Mouse (Mus musculus): ENCODE data around the gene Cers6. TPM values are rescaled to one million over a fixed set of nuclear protein-coding genes. Genes with fewer than 3 reads are reported as not detected.

The Cers6 gene
- total RNA-seq, 4 experiments from 2014 or later: 78.4 to 93.3 (median 91.6) TPM

DNA sequence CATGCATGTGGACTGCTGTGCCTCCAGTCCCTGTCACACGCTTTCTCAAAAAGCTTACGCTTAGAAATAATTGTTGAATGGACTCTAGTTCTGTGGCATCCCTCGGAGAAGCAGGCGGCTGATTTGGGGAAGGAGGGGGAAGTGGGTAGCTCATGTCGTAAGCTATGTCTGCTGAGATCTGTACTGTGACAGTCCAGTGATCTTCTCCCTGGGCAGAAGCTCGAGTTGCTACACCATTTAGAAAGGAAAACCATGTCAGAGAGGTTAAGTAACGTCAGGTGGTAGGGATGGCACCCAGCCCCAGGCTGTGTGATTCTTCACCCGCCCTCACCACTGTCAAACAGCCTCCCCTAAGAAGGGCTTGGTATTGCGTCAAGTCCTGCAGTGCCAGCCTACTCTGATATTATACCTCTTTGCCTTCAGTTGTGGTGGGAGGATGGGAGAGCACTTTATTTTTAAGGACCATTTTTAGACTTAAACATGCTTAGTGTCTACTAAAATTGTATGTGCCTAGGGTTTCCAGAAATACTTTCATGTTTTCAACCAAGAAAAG, 154.0 kb downstream of the Cers6 start:
- DNase-seq (ENCODE audit: low spot score in 2 of 2): no peak

DNA sequence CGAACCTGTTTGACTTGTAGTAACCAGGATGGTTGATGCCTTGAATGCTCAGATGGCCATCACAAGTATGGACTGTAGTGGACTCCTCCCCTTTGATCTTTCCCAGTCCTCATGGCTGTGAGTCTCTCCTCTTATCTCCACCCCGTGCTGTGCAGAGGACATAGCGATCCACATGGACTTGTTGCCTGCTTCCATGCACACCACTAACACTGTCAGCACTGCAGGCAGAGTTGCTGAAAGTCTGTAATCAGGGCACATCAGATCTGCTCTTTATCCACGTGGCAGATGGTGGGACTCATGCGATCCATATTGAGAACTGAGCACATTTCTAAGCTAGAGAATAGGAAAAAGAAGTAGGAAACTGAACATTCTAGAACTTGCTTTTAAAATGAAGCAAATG, 154.6 kb downstream of the Cers6 start:
- DNase-seq (ENCODE audit: low spot score in 2 of 2): no peak

DNA sequence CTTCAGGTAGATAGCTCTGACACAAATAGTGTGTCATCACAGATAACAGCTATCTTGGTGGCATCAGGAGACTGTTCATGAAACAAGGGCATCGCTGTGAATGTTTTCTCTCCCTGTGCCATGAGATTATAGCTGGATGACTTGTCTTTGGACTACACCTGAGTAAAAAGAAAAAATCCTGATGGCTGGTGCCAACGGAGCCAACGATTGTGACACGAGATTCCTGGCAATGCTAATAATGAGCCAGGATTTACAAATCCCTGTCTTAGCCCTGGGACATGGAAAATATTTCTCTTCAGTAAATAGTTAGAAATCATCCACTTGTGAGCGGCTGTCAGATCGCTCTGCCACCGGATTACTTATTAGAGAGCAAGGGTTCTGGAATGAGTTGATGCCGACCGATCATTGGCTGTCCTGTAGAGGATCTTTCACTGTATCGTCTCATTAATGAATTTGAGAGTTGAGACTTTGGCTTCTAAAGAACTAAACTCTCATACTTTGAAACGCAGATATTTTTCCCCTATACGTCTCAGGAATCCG, 157.9 kb downstream of the Cers6 start:
- no peak for DNase-seq (ENCODE audit: low spot score in 2 of 2)

DNA sequence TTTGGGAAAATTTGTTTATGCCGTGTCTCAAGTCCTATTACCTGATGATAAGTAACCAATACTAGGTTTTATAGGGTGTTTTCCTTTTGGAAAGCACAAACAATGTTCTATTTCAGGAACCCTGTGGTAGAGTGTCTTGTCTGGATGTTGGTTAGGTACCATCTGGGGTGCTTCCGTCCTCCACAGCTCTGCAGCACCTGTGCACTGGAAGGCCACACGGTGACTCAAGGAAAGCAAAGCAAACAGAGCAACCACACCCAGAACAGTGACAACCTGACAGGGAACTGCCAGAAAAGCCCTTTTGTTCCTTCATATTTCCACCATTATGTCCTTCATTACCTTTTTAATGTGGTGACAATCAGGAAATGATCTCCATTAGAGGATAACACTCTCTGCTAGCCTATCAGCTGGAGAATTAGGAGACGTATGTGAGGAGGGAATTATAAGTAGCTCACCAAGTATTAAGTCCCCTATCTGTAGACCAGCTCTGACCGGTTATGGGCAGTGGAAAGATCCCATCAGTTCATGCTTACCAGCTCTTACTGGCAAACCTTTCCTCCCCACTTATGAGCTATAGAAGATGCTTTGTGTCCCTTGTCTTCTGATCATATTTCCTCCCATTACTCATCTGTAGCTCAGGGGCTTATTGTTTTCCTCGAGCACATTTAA, 158.7 kb downstream of the Cers6 start:
- no peak for DNase-seq (ENCODE audit: low spot score in 2 of 2)

- no peak for DNase-seq (ENCODE audit: low spot score in 2 of 2)
Observed at GRCm38 (mm10) chr2:69020636-69021310, 159.5 kb downstream of the Cers6 start.

DNA sequence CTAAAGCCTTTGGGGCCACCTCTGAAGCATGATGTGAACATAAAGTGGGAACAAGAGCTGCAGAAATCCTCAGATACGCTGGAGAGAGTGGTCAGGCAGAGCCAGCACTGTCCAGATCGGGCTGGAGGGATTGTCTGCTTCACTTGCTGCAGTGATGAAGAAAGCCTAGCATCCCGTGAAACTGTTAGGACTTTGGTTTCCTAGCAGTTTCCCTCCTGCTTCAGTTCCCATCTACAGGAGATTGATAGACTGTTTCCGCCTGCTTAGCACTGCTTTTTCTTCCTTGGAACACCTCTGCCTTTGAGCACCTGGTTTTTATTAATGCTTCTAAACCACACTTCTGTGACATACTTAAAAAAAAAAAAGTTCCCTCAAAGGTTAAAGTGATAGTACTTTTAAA, 160.3 kb downstream of the Cers6 start:
- DNase-seq (ENCODE audit: low spot score in 2 of 2): no peak

GRCm38 (mm10) chr2:69024856-69025255, 163.6 kb downstream of the Cers6 start:
- no peak for DNase-seq (ENCODE audit: low spot score in 2 of 2)

DNA sequence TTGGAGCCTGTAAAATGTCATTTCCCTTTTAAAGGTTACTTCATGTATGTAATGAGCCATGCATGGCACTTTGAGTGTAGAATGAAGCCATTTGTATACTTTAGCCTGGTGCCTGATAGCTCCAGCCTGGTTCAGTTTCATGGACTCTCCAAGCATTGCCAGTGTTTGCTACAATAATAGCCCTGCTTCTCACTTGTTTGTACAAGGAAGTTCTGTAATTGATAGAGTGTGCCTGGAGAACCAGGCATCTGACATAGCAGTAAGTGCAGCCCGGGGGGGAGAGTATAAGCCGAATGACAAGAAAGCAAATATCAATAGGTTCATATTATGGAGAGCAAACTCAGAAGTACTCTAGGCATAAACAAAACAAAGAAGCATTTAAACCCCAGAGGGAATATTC, 171.3 kb downstream of the Cers6 start:
- DNase-seq (ENCODE audit: low spot score in 2 of 2): no peak

- DNase-seq (ENCODE audit: low spot score in 2 of 2): no peak
Observed at GRCm38 (mm10) chr2:69035457-69035856, 174.2 kb downstream of the Cers6 start.

DNA sequence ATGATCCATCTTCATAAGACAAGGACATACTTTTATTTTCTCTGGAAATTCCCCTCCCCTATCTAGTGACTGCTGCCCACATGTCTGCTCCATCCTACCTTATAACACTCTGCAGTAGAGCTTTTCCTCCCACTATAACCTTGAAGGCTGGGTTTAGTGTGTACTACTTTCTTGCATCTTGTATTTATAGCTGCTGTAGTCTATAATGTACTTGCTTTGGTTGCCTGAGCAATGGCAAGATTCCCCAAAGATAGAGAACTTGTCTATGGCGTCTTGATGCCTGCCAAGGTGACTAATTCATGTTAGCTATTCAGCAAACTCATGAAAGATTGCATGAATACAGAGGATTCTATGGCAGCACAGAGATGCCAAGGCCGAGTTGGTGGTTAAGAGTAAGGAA, 176.1 kb downstream of the Cers6 start:
- DNase-seq (ENCODE audit: low spot score in 2 of 2): no peak

GRCm38 (mm10) chr2:69042327-69043106, 181.3 kb downstream of the Cers6 start:
- DNase-seq (ENCODE audit: low spot score in 2 of 2): no peak

DNA sequence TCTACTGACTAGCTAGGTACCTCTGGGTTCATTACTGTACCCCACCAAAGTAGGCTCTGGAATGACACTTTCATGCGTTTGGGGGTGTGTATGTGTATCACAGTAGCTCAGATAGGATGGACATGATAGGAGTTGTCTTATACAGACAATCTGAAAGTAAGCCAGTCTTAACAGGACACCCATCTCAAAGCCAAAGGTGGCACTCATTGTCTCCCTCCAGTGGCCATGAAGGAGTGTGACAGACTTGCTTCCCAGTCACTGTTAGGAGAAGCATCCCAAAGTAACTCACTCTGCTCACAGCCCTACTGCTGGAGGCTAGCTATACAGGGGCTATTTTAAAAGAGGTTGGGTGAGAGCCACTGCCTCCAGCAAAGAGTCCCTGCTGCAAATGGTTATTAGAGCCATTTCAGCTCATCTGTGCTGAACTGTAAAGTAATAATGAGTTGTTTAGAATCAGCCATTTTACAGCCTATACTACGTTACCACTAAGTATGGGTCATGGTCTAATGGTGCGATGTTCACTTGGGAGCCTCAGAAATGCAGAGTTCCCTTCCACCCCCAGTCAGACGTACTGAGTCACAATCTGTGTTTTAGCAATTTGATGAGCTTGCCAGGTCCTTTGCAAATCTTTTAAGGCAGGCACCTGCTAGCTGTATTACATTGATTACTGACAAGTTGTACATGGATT, 182.3 kb downstream of the Cers6 start:
- no peak for DNase-seq (ENCODE audit: low spot score in 2 of 2)

- DNase-seq (ENCODE audit: low spot score in 2 of 2): no peak
Observed at GRCm38 (mm10) chr2:69045926-69046325, 184.7 kb downstream of the Cers6 start.

DNA sequence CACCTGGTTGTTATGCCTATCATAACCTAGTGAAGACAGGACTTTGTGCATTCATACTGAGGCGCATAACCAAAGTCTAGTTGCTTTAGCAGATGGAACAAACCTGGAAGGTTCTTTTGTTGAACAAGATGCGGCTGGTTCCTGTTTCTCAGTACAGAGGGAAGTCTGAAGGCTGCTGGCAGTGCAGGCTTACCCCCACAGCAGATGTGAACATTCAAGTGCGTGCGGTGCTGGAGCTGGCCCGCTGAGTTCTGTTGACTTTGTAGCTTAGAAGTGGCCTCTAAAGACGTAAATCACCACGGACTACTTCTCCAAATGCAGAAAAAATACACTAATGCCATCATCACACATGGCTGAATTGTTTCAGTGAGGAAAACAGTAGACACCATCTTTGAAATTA, 186.1 kb downstream of the Cers6 start:
- no peak for DNase-seq (ENCODE audit: low spot score in 2 of 2)

DNA sequence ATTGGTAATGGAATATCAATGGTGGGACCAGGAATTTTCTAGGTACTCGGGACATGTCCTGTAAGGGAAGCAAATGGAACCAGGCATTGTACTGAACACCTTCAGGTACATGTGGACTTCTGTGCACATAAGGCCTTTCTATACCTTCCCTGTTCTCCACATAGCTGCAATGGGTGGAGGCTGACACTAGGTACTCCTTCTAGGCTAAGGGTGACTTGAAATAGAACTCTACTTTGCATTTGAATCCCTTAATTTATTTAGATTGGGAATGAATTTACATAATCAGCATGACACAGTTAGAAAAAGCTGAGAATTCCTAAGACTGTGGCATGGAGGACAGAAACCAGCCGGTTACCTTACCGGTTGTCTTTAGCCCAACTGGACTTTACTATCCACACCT, 186.6 kb downstream of the Cers6 start:
- no peak for DNase-seq (ENCODE audit: low spot score in 2 of 2)

DNA sequence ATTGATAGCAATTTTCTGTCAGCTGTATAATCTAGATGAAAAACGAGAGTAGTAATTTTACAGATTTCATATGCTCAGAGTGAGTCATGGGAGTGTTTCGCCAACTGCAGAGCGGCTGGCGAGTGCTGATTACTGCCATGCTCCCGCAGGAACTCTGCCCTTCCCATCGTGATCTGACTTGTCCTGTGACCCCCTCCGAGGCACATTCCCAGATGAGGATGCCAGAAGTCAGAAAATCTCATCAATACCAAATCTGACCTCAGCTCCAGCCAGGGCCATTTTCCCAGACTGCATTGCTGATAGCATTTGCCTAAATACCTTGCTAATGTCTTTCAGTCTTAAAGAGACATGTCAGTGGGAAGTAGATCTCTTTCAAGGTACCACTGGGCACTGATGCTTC, 187.9 kb downstream of the Cers6 start:
- no peak for DNase-seq (ENCODE audit: low spot score in 2 of 2)

- DNase-seq (ENCODE audit: low spot score in 2 of 2): no peak
Observed at GRCm38 (mm10) chr2:69050189-69050588, 188.9 kb downstream of the Cers6 start.

GRCm38 (mm10) chr2:69051596-69051995, 190.4 kb downstream of the Cers6 start:
- DNase-seq (ENCODE audit: low spot score in 2 of 2): no peak

- DNase-seq (ENCODE audit: low spot score in 2 of 2): no peak
Observed at GRCm38 (mm10) chr2:69053210-69053858, 192.1 kb downstream of the Cers6 start.

GRCm38 (mm10) chr2:69054279-69054678, 193.0 kb downstream of the Cers6 start:
- DNase-seq (ENCODE audit: low spot score in 2 of 2): peak in 1 of 2 experiments; percentile 48

- DNase-seq (ENCODE audit: low spot score in 2 of 2): no peak
Observed at GRCm38 (mm10) chr2:69055174-69055573, 193.9 kb downstream of the Cers6 start.

All from layer of hippocampus, adult 8-10 months (tissue).